Mouse (Mus musculus): ENCODE measurements around the gene Tango2. TPM values are rescaled to one million over a fixed set of nuclear protein-coding genes. Genes with fewer than 3 reads are reported as not detected.

Tango2 gene
- total RNA-seq (2021), result 100 to 1,000 TPM; 154 to 158 TPM
- long read RNA-seq, experiment 1, transcript Tango2-201 (9 exons, 1,622 nt), result major isoform, 22 of 133 reads
- long read RNA-seq, experiment 1, partial matches to known transcripts, result 17 of 133 reads
- long read RNA-seq, experiment 1, other reads (novel, unspliced or antisense), result 94 of 133 reads
- long read RNA-seq, experiment 2, transcript Tango2-201 (9 exons, 1,622 nt), result major isoform, 10 of 104 reads
- long read RNA-seq, experiment 2, partial matches to known transcripts, result 20 of 104 reads
- long read RNA-seq, experiment 2, other reads (novel, unspliced or antisense), result 74 of 104 reads

- peak; percentile 93 to 94 for DNase-seq (ENCODE audit: extremely low spot score in 1 of 2, low spot score in 2 of 2)
- H3K27ac ChIP-seq, result peak within 1 kb of the TSS; percentile 81
- peak within 1 kb of the TSS; percentile 72 for H3K4me3 ChIP-seq
- intact Hi-C loops (cut with DNase I), result loop anchor here (5.0 kb wide), 1 partner anchor 79 kb away; the partner anchor contains the start of genes Comt and Txnrd2
- peak; percentile 32 for TF ChIP-seq CTCF (IDR thresholded peaks at IDR 0.05)
These were observed at the start of gene Tango2, which contains the start of gene Arvcf for GRCm38 (mm10) chr16:18347931-18348600. Gene Tango2, minus strand, starts transcription at chr16:18348103. Gene Arvcf, plus strand, starts transcription at chr16:18348182.

GRCm38 (mm10) chr16:18396791-18397621, 49.1 kb upstream of the Tango2 start:
- no peak overlapping the region for H3K4me3 ChIP-seq
- no peak for DNase-seq (ENCODE audit: extremely low spot score in 1 of 2, low spot score in 2 of 2)
- no peak for TF ChIP-seq CTCF (IDR thresholded peaks at IDR 0.05)
- intact Hi-C loops (cut with DNase I), result no loop called here
- H3K27ac ChIP-seq, result no peak overlapping the region

- 0 out of 2 replicates have a peak overlapping the region, but pooled peaks have one; percentile 19 for H3K27ac ChIP-seq
- no peak for TF ChIP-seq CTCF (IDR thresholded peaks at IDR 0.05)
- no peak for DNase-seq (ENCODE audit: extremely low spot score in 1 of 2, low spot score in 2 of 2)
- no peak overlapping the region for H3K4me3 ChIP-seq
- intact Hi-C loops (cut with DNase I), result no loop called here
These were observed 48.3 kb upstream of the Tango2 start for GRCm38 (mm10) chr16:18396201-18396600.

GRCm38 (mm10) chr16:18395620-18396036, 47.7 kb upstream of the Tango2 start:
- TF ChIP-seq CTCF (IDR thresholded peaks at IDR 0.05), result no peak
- intact Hi-C loops (cut with DNase I), result no loop called here
- Histone ChIP-seq H3K27ac (no peak overlapping the region), H3K4me3 (no peak overlapping the region)
- DNase-seq (ENCODE audit: extremely low spot score in 1 of 2, low spot score in 2 of 2), result no peak

- Histone ChIP-seq H3K4me3 (no peak overlapping the region), H3K27ac (peak overlapping the region; percentile 55; the same call in 1 of the 2 replicates)
- no peak for DNase-seq (ENCODE audit: extremely low spot score in 1 of 2, low spot score in 2 of 2)
- no peak for TF ChIP-seq CTCF (IDR thresholded peaks at IDR 0.05)
- intact Hi-C loops (cut with DNase I), result no loop called here
These were observed 47.1 kb upstream of the Tango2 start for GRCm38 (mm10) chr16:18394777-18395619.

- no peak for DNase-seq (ENCODE audit: extremely low spot score in 1 of 2, low spot score in 2 of 2)
- no peak for TF ChIP-seq CTCF (IDR thresholded peaks at IDR 0.05)
- intact Hi-C loops (cut with DNase I), result no loop called here
- no peak overlapping the region for H3K4me3 ChIP-seq
- H3K27ac ChIP-seq, result no peak overlapping the region
These were observed 46.2 kb upstream of the Tango2 start for GRCm38 (mm10) chr16:18394056-18394455.

- Histone ChIP-seq H3K27ac (peak overlapping the region; percentile 24; the same call in 1 of the 2 replicates), H3K4me3 (peak overlapping the region; percentile 60)
- DNase-seq (ENCODE audit: extremely low spot score in 1 of 2, low spot score in 2 of 2), result no peak
- TF ChIP-seq CTCF (IDR thresholded peaks at IDR 0.05), result no peak
- intact Hi-C loops (cut with DNase I), result no loop called here
These were observed 45.7 kb upstream of the Tango2 start for GRCm38 (mm10) chr16:18393595-18393994.

- intact Hi-C loops (cut with DNase I), result no loop called here
- H3K4me3 ChIP-seq, result peak overlapping the region; percentile 60
- peak overlapping the region; percentile 65; the same call in 1 of the 2 replicates for H3K27ac ChIP-seq
- peak; percentile 39 for TF ChIP-seq CTCF (IDR thresholded peaks at IDR 0.05)
- DNase-seq (ENCODE audit: extremely low spot score in 1 of 2, low spot score in 2 of 2), result peak; percentile 76 to 84
These were observed 44.8 kb upstream of the Tango2 start for GRCm38 (mm10) chr16:18392469-18393426.

GRCm38 (mm10) chr16:18391728-18392127, 43.8 kb upstream of the Tango2 start:
- no peak overlapping the region for H3K4me3 ChIP-seq
- no peak overlapping the region for H3K27ac ChIP-seq
- no peak for TF ChIP-seq CTCF (IDR thresholded peaks at IDR 0.05)
- no peak for DNase-seq (ENCODE audit: extremely low spot score in 1 of 2, low spot score in 2 of 2)
- intact Hi-C loops (cut with DNase I), result no loop called here

GRCm38 (mm10) chr16:18391127-18391526, 43.2 kb upstream of the Tango2 start:
- intact Hi-C loops (cut with DNase I), result no loop called here
- no peak overlapping the region for H3K4me3 ChIP-seq
- TF ChIP-seq CTCF (IDR thresholded peaks at IDR 0.05), result no peak
- DNase-seq (ENCODE audit: extremely low spot score in 1 of 2, low spot score in 2 of 2), result no peak
- no peak overlapping the region for H3K27ac ChIP-seq
